Mouse (Mus musculus) left cerebral cortex, adult 2 months (tissue): Measurements from ENCODE around the gene Ptcd2. TPM values are rescaled to one million over a fixed set of nuclear protein-coding genes. Genes with fewer than 3 reads are reported as not detected.

ENCODE experiments used
- DNase-seq, 2 experiments: peaks; one replicate each; pipeline ENCODE4 v3.0.0; 2021 to 2022; ENCODE audit warnings: low spot score in 2 of 2, mixed read lengths in 1 of 2; ENCODE audit errors: extremely low spot score in 1 of 2
- H3K27ac ChIP-seq: fragments of 200-600 bp; 2 replicates; pipeline ENCODE4 v1.8.1; 2022
- H3K4me3 ChIP-seq: fragments of 200-600 bp; 2 replicates; pipeline ENCODE4 v1.8.1; 2022
- CTCF ChIP-seq: fragments of 200-600 bp; IDR thresholded peaks from 2 replicates; pipeline ENCODE4 v1.8.1; 2022; ENCODE audit warnings: antibody characterized with exemption, mild to moderate bottlenecking, moderate library complexity
- intact Hi-C: fragments of 180-260 bp; cut with DNase I; formaldehyde crosslinking; loops from one replicate; pipeline ENCODE4 v1.15.1; 2025
- total RNA-seq, 2 experiments: library from RNA; stranded (reverse); gene quantifications; 2 replicates each; pipeline ENCODE4 v1.2.3; 2021

Ptcd2 gene
- total RNA-seq, 2 experiments from 2014 or later, result 33.3 to 34.5 TPM

- Histone ChIP-seq H3K4me3 (no peak overlapping the region), H3K27ac (no peak overlapping the region)
- intact Hi-C loops, result loop anchor here (2.0 kb wide), 1 partner anchor 467 kb away; no protein-coding TSS in a partner anchor
- TF ChIP-seq CTCF, result no peak
- DNase-seq, result no peak
Observed at GRCm38 (mm10) chr13:99374191-99374590, 29.7 kb upstream of the Ptcd2 start.

GRCm38 (mm10) chr13:99373684-99374083, 29.2 kb upstream of the Ptcd2 start:
- no peak for DNase-seq
- no peak overlapping the region for H3K27ac ChIP-seq
- no peak overlapping the region for H3K4me3 ChIP-seq
- intact Hi-C loops, result loop anchor here (2.0 kb wide), 1 partner anchor 467 kb away; no protein-coding TSS in a partner anchor
- TF ChIP-seq CTCF, result no peak

GRCm38 (mm10) chr13:99371285-99371684, 26.8 kb upstream of the Ptcd2 start:
- no peak overlapping the region for H3K4me3 ChIP-seq
- intact Hi-C loops, result no loop called here
- TF ChIP-seq CTCF, result no peak
- no peak overlapping the region for H3K27ac ChIP-seq
- no peak for DNase-seq

GRCm38 (mm10) chr13:99369103-99369502, 24.6 kb upstream of the Ptcd2 start:
- TF ChIP-seq CTCF, result no peak
- DNase-seq, result no peak
- no peak overlapping the region for H3K27ac ChIP-seq
- H3K4me3 ChIP-seq, result no peak overlapping the region
- intact Hi-C loops, result loop anchor here (5.0 kb wide), 2 partner anchors 123 to 393 kb away; no protein-coding TSS in a partner anchor

- peak overlapping the region; percentile 81 for H3K27ac ChIP-seq
Observed at GRCm38 (mm10) chr13:99367554-99368174, 23.2 kb upstream of the Ptcd2 start.

GRCm38 (mm10) chr13:99366422-99367175, 22.1 kb upstream of the Ptcd2 start:
- H3K4me3 ChIP-seq, result no peak overlapping the region
- peak; percentile 73 to 80 for DNase-seq
- no peak for TF ChIP-seq CTCF
- H3K27ac ChIP-seq, result peak overlapping the region; percentile 81
- intact Hi-C loops, result loop anchor here (1.0 to 5.0 kb wide), 4 partner anchors 29 to 396 kb away; no protein-coding TSS in a partner anchor

More at GRCm38 (mm10) chr13:99367554-99368174, 23.2 kb upstream of the Ptcd2 start:
- intact Hi-C loops, result loop anchor here (2.0 to 5.0 kb wide), 3 partner anchors 125 to 395 kb away; no protein-coding TSS in a partner anchor
- no peak for DNase-seq
- TF ChIP-seq CTCF, result no peak
- no peak overlapping the region for H3K4me3 ChIP-seq

- TF ChIP-seq CTCF, result no peak
- intact Hi-C loops, result no loop called here
- no peak overlapping the region for H3K27ac ChIP-seq
- no peak for DNase-seq
- H3K4me3 ChIP-seq, result no peak overlapping the region
Observed at GRCm38 (mm10) chr13:99363866-99364265, 19.4 kb upstream of the Ptcd2 start.

GRCm38 (mm10) chr13:99358921-99359320, 14.4 kb upstream of the Ptcd2 start:
- DNase-seq, result no peak
- intact Hi-C loops, result no loop called here
- TF ChIP-seq CTCF, result no peak
- no peak overlapping the region for H3K27ac ChIP-seq
- no peak overlapping the region for H3K4me3 ChIP-seq

GRCm38 (mm10) chr13:99356428-99357265, 12.1 kb upstream of the Ptcd2 start:
- no peak for DNase-seq
- intact Hi-C loops, result no loop called here
- H3K4me3 ChIP-seq, result no peak overlapping the region
- TF ChIP-seq CTCF, result peak; percentile 38
- H3K27ac ChIP-seq, result no peak overlapping the region

GRCm38 (mm10) chr13:99355861-99356260, 11.4 kb upstream of the Ptcd2 start:
- H3K27ac ChIP-seq, result no peak overlapping the region
- no peak for TF ChIP-seq CTCF
- DNase-seq, result no peak
- no peak overlapping the region for H3K4me3 ChIP-seq
- intact Hi-C loops, result no loop called here

- no peak for TF ChIP-seq CTCF
- no peak for DNase-seq
- no peak overlapping the region for H3K27ac ChIP-seq
- no peak overlapping the region for H3K4me3 ChIP-seq
- intact Hi-C loops, result no loop called here
Observed at GRCm38 (mm10) chr13:99355072-99355471, 10.6 kb upstream of the Ptcd2 start.
